In the genomic region with DNA sequence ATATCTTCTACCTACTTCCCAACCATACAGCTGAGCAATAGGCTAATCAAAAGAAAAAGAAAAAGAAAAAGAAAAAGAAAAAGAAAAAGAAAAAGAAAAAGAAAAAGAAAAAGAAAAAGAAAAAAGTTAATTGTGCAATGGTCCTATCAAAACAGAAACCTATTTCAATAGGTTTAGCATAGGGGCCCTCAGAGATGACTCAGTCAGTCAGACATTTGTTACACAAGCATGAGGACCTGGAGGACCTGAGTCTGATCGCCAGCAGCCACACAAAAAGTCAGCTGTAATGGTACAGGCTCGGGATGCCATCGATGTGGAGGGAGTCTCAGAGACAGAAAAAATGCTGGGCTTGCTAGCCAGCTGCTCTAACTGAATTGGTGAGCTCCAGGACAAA, we compare ENCODE assay signal across 20 mouse cellular contexts.
"Had no signal": no experiment of that assay in that cellular context is flagged by ENCODE, and none has a peak within 500 bp of the region (broad histone marks: within the 10 kb centered on the region; RNA-seq: fewer than 3 reads in every experiment).

No protein-coding gene starts in this region.

- H3K4me1 ChIP-seq: kidney, embryonic 15.5 days; limb, embryonic 10.5 days; limb, embryonic 13.5 days; liver, embryonic 12.5 days; liver, embryonic 15.5 days; lung, embryonic 15.5 days; megakaryocyte, embryonic 14.5 days; midbrain, embryonic 10.5 days; midbrain, embryonic 13.5 days; neural tube, embryonic 12.5 days; neural tube, embryonic 15.5 days had no signal

- H3K27ac ChIP-seq: kidney, embryonic 15.5 days; limb, embryonic 10.5 days; limb, embryonic 13.5 days; liver, embryonic 12.5 days; liver, embryonic 15.5 days; lung, embryonic 15.5 days; midbrain, embryonic 10.5 days; midbrain, embryonic 13.5 days; neural tube, embryonic 12.5 days; neural tube, embryonic 15.5 days; stomach, postnatal 0 days had no signal

- H3K36me3 ChIP-seq: kidney, embryonic 15.5 days; limb, embryonic 10.5 days; limb, embryonic 13.5 days; liver, embryonic 12.5 days; liver, embryonic 15.5 days; lung, embryonic 15.5 days; midbrain, embryonic 10.5 days; midbrain, embryonic 13.5 days; neural tube, embryonic 12.5 days; neural tube, embryonic 15.5 days had no signal

- H3K27me3 ChIP-seq: kidney, embryonic 15.5 days; limb, embryonic 13.5 days; liver, embryonic 12.5 days; liver, embryonic 15.5 days; lung, embryonic 15.5 days; megakaryocyte, embryonic 14.5 days; midbrain, embryonic 13.5 days; neural tube, embryonic 12.5 days; neural tube, embryonic 15.5 days had no signal

- ATAC-seq: liver, embryonic 12.5 days; midbrain, embryonic 13.5 days; midbrain, embryonic 16.5 days had no signal

- H3K9ac ChIP-seq: kidney, embryonic 15.5 days; limb, embryonic 13.5 days; liver, embryonic 12.5 days; liver, embryonic 15.5 days; lung, embryonic 15.5 days; midbrain, embryonic 13.5 days; neural tube, embryonic 12.5 days; neural tube, embryonic 15.5 days had no signal

- H3K9me3 ChIP-seq: kidney, embryonic 15.5 days; limb, embryonic 10.5 days; liver, embryonic 15.5 days; lung, embryonic 15.5 days; neural tube, embryonic 15.5 days had no signal

- DNase-seq: kidney, adult 8-10 months; kidney, postnatal 36 days; liver; lung, adult 18-20 months; lung, postnatal 36 days; right cerebral cortex, postnatal 4 days; thymus, postnatal 25 days had no signal

- H3K4me3 ChIP-seq: kidney, embryonic 15.5 days; limb, embryonic 10.5 days; limb, embryonic 13.5 days; liver, embryonic 12.5 days; liver, embryonic 15.5 days; lung, embryonic 15.5 days; megakaryocyte, embryonic 14.5 days; midbrain, embryonic 10.5 days; midbrain, embryonic 13.5 days; neural tube, embryonic 12.5 days; neural tube, embryonic 15.5 days had no signal

- H3K4me2 ChIP-seq: kidney, embryonic 15.5 days; limb, embryonic 13.5 days; liver, embryonic 12.5 days; liver, embryonic 15.5 days; lung, embryonic 15.5 days; midbrain, embryonic 13.5 days; neural tube, embryonic 12.5 days; neural tube, embryonic 15.5 days had no signal
